Mouse (Mus musculus) ZHBTc4 (cell line): Measurements from ENCODE around the gene Lrrc36.

Experiments used
- DNase-seq: peaks from one replicate; pipeline ENCODE4 v3.0.0-alpha.2; 2011; ENCODE audit warnings: low read depth, low spot score

Gene Lrrc36

GRCm38 (mm10) chr8:105413391-105413790 lies at the start of gene Lrrc36, which contains the start of gene Kctd19:
TSS of gene Lrrc36 (plus strand) at chr8:105413571.
TSS of gene Kctd19 (minus strand) at chr8:105413502.
- peak; percentile 94 for DNase-seq

- DNase-seq, result peak; percentile 67
Measured at GRCm38 (mm10) chr8:105367107-105367506, 46.3 kb upstream of the Lrrc36 start.

- no peak for DNase-seq
Measured at GRCm38 (mm10) chr8:105372473-105372872, 40.9 kb upstream of the Lrrc36 start.

- DNase-seq, result no peak
Measured at GRCm38 (mm10) chr8:105373032-105373431, 40.3 kb upstream of the Lrrc36 start, which contains the start of gene Plekhg4. TSS of gene Plekhg4 (plus strand) at chr8:105373274.

GRCm38 (mm10) chr8:105374513-105374966 lies 38.8 kb upstream of the Lrrc36 start:
- DNase-seq, result peak; percentile 96

GRCm38 (mm10) chr8:105378673-105379072 lies 34.7 kb upstream of the Lrrc36 start:
- no peak for DNase-seq

GRCm38 (mm10) chr8:105380308-105380707 lies 33.1 kb upstream of the Lrrc36 start:
- no peak for DNase-seq

GRCm38 (mm10) chr8:105384070-105384469 lies 29.3 kb upstream of the Lrrc36 start:
- no peak for DNase-seq

GRCm38 (mm10) chr8:105387151-105387550 lies 26.2 kb upstream of the Lrrc36 start:
- DNase-seq, result no peak

GRCm38 (mm10) chr8:105389096-105389495 lies 24.3 kb upstream of the Lrrc36 start:
- DNase-seq, result no peak

- no peak for DNase-seq
Measured at GRCm38 (mm10) chr8:105393089-105393787, 20.1 kb upstream of the Lrrc36 start.

GRCm38 (mm10) chr8:105393915-105394314 lies 19.5 kb upstream of the Lrrc36 start:
- DNase-seq, result peak; percentile 49

GRCm38 (mm10) chr8:105397747-105398146 lies 15.6 kb upstream of the Lrrc36 start:
- peak; percentile 78 for DNase-seq

- DNase-seq, result no peak
Measured at GRCm38 (mm10) chr8:105400016-105400415, 13.4 kb upstream of the Lrrc36 start.

- no peak for DNase-seq
Measured at GRCm38 (mm10) chr8:105403467-105403866, 9.9 kb upstream of the Lrrc36 start.

GRCm38 (mm10) chr8:105404496-105404895 lies 8.9 kb upstream of the Lrrc36 start:
- no peak for DNase-seq

GRCm38 (mm10) chr8:105406416-105406815 lies 7.0 kb upstream of the Lrrc36 start:
- no peak for DNase-seq

GRCm38 (mm10) chr8:105408331-105408730 lies 5.0 kb upstream of the Lrrc36 start:
- DNase-seq, result no peak

- DNase-seq, result no peak
Measured at GRCm38 (mm10) chr8:105409947-105410346, 3.4 kb upstream of the Lrrc36 start.

GRCm38 (mm10) chr8:105418992-105419391 lies 5.6 kb downstream of the Lrrc36 start:
- peak; percentile 34 for DNase-seq

GRCm38 (mm10) chr8:105419800-105420199 lies 6.4 kb downstream of the Lrrc36 start:
- no peak for DNase-seq

- no peak for DNase-seq
Measured at GRCm38 (mm10) chr8:105422006-105422405, 8.6 kb downstream of the Lrrc36 start.

GRCm38 (mm10) chr8:105426878-105427277 lies 13.5 kb downstream of the Lrrc36 start:
- no peak for DNase-seq
